Mouse (Mus musculus): Measurements from ENCODE around the gene Gfra1. TPM values are rescaled to one million over a fixed set of nuclear protein-coding genes. Genes with fewer than 3 reads are reported as not detected.

Gene Gfra1
- total and polyA plus RNA-seq, 3 experiments = not detected

DNA sequence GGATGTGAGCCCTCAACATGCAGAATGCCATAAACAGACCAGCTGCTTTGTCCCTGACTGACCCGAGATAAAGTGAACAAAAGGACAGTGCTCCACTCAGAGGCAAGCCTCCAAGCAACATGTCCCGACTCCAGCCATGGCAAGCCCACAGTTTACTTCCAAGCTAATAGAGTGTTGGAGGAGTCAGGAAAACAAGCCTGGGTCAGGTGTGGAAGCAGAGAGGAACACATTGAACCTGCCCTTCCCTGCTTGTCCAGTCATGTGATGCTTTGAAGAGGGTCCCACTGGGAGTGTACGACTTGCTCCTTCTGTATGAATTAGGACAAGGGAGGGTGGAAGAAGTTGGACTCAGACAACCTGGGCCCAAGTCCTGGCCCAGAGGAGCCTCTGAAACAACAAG, 72.4 kb downstream of the Gfra1 start:
- H3K4me3 ChIP-seq (replicated peaks in 1 of 3; ENCODE audit: low read depth in 2 of 3, low read length in 2 of 3, poor library complexity in 1 of 3) = no peak overlapping the region
- dilution Hi-C loops (cut with MboI; ENCODE audit: extremely low pct_ligation_motif_present, extremely low pct_unique_long_range_greater_than_20kb, low sequenced_read_pairs) (no loop called here), in situ Hi-C loops (cut with MboI; ENCODE audit: low pct_ligation_motif_present, low pct_unique_long_range_greater_than_20kb, low sequenced_read_pairs) (no loop called here)
- H3K4me1 ChIP-seq (ENCODE audit: control insufficient read depth in 1 of 2, insufficient read depth in 2 of 2) = no peaks in the 10 kb centered on the region
- H3K9me3 ChIP-seq (replicated peaks; ENCODE audit: low read length) = no peaks in the 10 kb centered on the region
- H3K79me2 ChIP-seq (replicated peaks; ENCODE audit: control insufficient read depth, extremely low read depth, insufficient read depth, poor library complexity, severe bottlenecking) = no peaks in the 10 kb centered on the region
- H3K9ac ChIP-seq (ENCODE audit: insufficient read depth, low read depth) = no peak overlapping the region
- no peaks in the 10 kb centered on the region for H3K36me3 ChIP-seq (replicated peaks in 1 of 2; ENCODE audit: control insufficient read depth in 1 of 2, insufficient read depth in 1 of 2, low read length in 1 of 2)
- DNase-seq (ENCODE audit: extremely low read depth) = no peak
- H3K27me3 ChIP-seq (replicated peaks) = no peaks in the 10 kb centered on the region
- no peak overlapping the region for H3K27ac ChIP-seq (ENCODE audit: insufficient read depth, low read depth)
- TF ChIP-seq MAZ (IDR thresholded peaks at IDR 0.05; ENCODE audit: low read depth, low read length) = no peak
- TF ChIP-seq USF1 (IDR thresholded peaks at IDR 0.05; ENCODE audit: low read depth, low read length) = no peak
- H3K4me2 ChIP-seq (ENCODE audit: insufficient read depth, low read depth, poor library complexity, severe bottlenecking) = no peak overlapping the region

DNA sequence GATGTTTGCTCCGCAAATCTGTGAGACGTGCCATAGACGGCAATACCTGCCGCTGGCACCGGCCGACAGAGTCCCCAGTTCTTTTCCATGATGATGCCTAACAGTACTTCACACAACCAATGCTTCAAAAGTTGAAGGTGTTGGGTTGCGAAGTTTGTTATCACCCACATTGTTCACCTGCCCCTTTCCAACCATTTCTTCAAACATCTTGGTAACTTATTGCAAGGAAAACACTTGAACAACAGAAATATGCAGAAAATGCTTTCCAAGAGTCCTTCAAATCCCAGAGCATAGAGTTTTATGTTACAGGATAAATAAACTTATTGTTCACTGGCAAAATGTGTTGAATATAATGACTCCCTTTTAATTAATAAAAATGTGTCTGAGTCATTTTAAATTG, 73.2 kb downstream of the Gfra1 start:
- no peaks in the 10 kb centered on the region for H3K27me3 ChIP-seq (replicated peaks)
- no peaks in the 10 kb centered on the region for H3K9me3 ChIP-seq (replicated peaks; ENCODE audit: low read length)
- no peak for TF ChIP-seq NELFE (IDR thresholded peaks at IDR 0.05; ENCODE audit: low read depth, low read length)
- no peak for TF ChIP-seq MAFK (IDR thresholded peaks at IDR 0.05; ENCODE audit: insufficient replicate concordance, low read length)
- TF ChIP-seq GABPA (IDR thresholded peaks at IDR 0.05; ENCODE audit: insufficient replicate concordance, low read depth, low read length) = no peak
- TF ChIP-seq JUND (conservative IDR thresholded peaks at IDR 0.05; ENCODE audit: low read depth, low read length) = no peak
- TF ChIP-seq TCF12 (IDR thresholded peaks at IDR 0.05; ENCODE audit: low read depth, low read length) = no peak
- TF ChIP-seq USF1 (IDR thresholded peaks at IDR 0.05; ENCODE audit: low read depth, low read length) = no peak
- no peak for TF ChIP-seq ELF1 (IDR thresholded peaks at IDR 0.05; ENCODE audit: low read depth, low read length)
- TF ChIP-seq IRF4 (IDR thresholded peaks at IDR 0.05; ENCODE audit: low read depth, low read length) = no peak
- TF ChIP-seq ZNF384 (IDR thresholded peaks at IDR 0.05; ENCODE audit: low read depth, low read length) = no peak
- TF ChIP-seq ETS1 (conservative IDR thresholded peaks at IDR 0.05; ENCODE audit: low read depth, low read length) = no peak
- TF ChIP-seq MYC (IDR thresholded peaks at IDR 0.05; ENCODE audit: low read depth, low read length) = no peak
- TF ChIP-seq CHD2 (IDR thresholded peaks at IDR 0.05; ENCODE audit: low read length) = no peak
- no peak for TF ChIP-seq RAD21 (IDR thresholded peaks at IDR 0.05; ENCODE audit: low read depth, low read length)
- H3K4me3 ChIP-seq (replicated peaks in 1 of 3; ENCODE audit: low read depth in 2 of 3, low read length in 2 of 3, poor library complexity in 1 of 3) = no peak overlapping the region
- no peaks in the 10 kb centered on the region for H3K4me1 ChIP-seq (ENCODE audit: control insufficient read depth in 1 of 2, insufficient read depth in 2 of 2)
- no peaks in the 10 kb centered on the region for H3K79me2 ChIP-seq (replicated peaks; ENCODE audit: control insufficient read depth, extremely low read depth, insufficient read depth, poor library complexity, severe bottlenecking)
- no peak overlapping the region for H3K9ac ChIP-seq (ENCODE audit: insufficient read depth, low read depth)
- dilution Hi-C loops (cut with MboI; ENCODE audit: extremely low pct_ligation_motif_present, extremely low pct_unique_long_range_greater_than_20kb, low sequenced_read_pairs) (no loop called here), in situ Hi-C loops (cut with MboI; ENCODE audit: low pct_ligation_motif_present, low pct_unique_long_range_greater_than_20kb, low sequenced_read_pairs) (no loop called here)
- H3K4me2 ChIP-seq (ENCODE audit: insufficient read depth, low read depth, poor library complexity, severe bottlenecking) = no peak overlapping the region
- no peak for DNase-seq (ENCODE audit: extremely low read depth)
- no peak overlapping the region for H3K27ac ChIP-seq (ENCODE audit: insufficient read depth, low read depth)
- H3K36me3 ChIP-seq (replicated peaks in 1 of 2; ENCODE audit: control insufficient read depth in 1 of 2, insufficient read depth in 1 of 2, low read length in 1 of 2) = no peaks in the 10 kb centered on the region

DNA sequence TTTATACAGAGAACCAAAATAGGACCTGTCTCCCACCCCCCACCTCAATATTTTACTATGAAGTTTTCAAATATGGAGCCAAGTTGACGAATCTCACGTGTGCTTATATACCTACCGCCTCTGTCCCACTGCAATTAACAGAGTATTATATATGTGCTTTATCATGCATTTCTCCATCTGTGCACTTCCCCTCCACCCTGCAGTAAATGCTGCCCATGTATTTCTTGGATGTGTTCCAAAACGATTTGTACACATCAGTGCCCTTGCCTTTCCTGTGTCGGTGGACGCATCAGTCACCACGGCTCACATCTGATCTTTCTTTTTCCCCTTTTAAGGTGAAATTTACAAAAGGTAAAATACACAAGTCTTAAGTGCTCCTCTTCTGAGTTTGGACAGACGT, 77.7 kb downstream of the Gfra1 start:
- no peak for DNase-seq (ENCODE audit: extremely low read depth)
- Histone ChIP-seq H3K27ac (ENCODE audit: insufficient read depth, low read depth) (no peak overlapping the region), H3K4me3 (replicated peaks in 1 of 3; ENCODE audit: low read depth in 2 of 3, low read length in 2 of 3, poor library complexity in 1 of 3) (no peak overlapping the region), H3K9ac (ENCODE audit: insufficient read depth, low read depth) (no peak overlapping the region), H3K27me3 (replicated peaks) (no peaks in the 10 kb centered on the region), H3K9me3 (replicated peaks; ENCODE audit: low read length) (no peaks in the 10 kb centered on the region), H3K79me2 (replicated peaks; ENCODE audit: control insufficient read depth, extremely low read depth, insufficient read depth, poor library complexity, severe bottlenecking) (no peaks in the 10 kb centered on the region), H3K36me3 (replicated peaks in 1 of 2; ENCODE audit: control insufficient read depth in 1 of 2, insufficient read depth in 1 of 2, low read length in 1 of 2) (no peaks in the 10 kb centered on the region), H3K4me2 (ENCODE audit: insufficient read depth, low read depth, poor library complexity, severe bottlenecking) (no peak overlapping the region), H3K4me1 (ENCODE audit: control insufficient read depth in 1 of 2, insufficient read depth in 2 of 2) (peaks cover 0 to 12% of the 10 kb centered on the region in 2 experiments; a peak in 2 of 4 replicates)
- in situ Hi-C loops (cut with MboI; ENCODE audit: low pct_ligation_motif_present, low pct_unique_long_range_greater_than_20kb, low sequenced_read_pairs) (no loop called here), dilution Hi-C loops (cut with MboI; ENCODE audit: extremely low pct_ligation_motif_present, extremely low pct_unique_long_range_greater_than_20kb, low sequenced_read_pairs) (no loop called here)
- TF ChIP-seq MEF2A (IDR thresholded peaks at IDR 0.05; ENCODE audit: borderline replicate concordance, low read depth, low read length) (no peak), USF2 (conservative IDR thresholded peaks at IDR 0.05; ENCODE audit: low read depth, low read length) (no peak), E2F4 (IDR thresholded peaks at IDR 0.05; ENCODE audit: insufficient replicate concordance, low read depth, low read length) (no peak), MAFK (IDR thresholded peaks at IDR 0.05; ENCODE audit: insufficient replicate concordance, low read length) (no peak), NRF1 (IDR thresholded peaks at IDR 0.05; ENCODE audit: low read depth, low read length) (no peak), EP300 (IDR thresholded peaks at IDR 0.05; ENCODE audit: low read length) (no peak), MYC (IDR thresholded peaks at IDR 0.05; ENCODE audit: low read depth, low read length) (no peak), KAT2A (IDR thresholded peaks at IDR 0.05; ENCODE audit: insufficient replicate concordance, low read length) (no peak), BHLHE40 (IDR thresholded peaks at IDR 0.05; ENCODE audit: low read depth, low read length) (no peak), CTCF (conservative IDR thresholded peaks at IDR 0.05 in 1 of 2, IDR thresholded peaks at IDR 0.05 in 1 of 2; ENCODE audit: low read depth in 2 of 2, low read length in 2 of 2) (no peak), JUN (IDR thresholded peaks at IDR 0.05; ENCODE audit: insufficient read depth, low read depth, low read length) (no peak), SMC3 (IDR thresholded peaks at IDR 0.05; ENCODE audit: low read depth, low read length) (no peak), RCOR1 (conservative IDR thresholded peaks at IDR 0.05; ENCODE audit: low read depth, low read length) (no peak), CHD1 (IDR thresholded peaks at IDR 0.05; ENCODE audit: low read depth, low read length) (no peak), USF1 (IDR thresholded peaks at IDR 0.05; ENCODE audit: low read depth, low read length) (no peak)
